Mouse (Mus musculus): ENCODE data around the gene Qrich1.
"Not testable (repeated sequence)": the region's sequence is repeated elsewhere in the genome, so short reads cannot be mapped to it uniquely, and the experiment has no call there.

Gene Qrich1

DNA sequence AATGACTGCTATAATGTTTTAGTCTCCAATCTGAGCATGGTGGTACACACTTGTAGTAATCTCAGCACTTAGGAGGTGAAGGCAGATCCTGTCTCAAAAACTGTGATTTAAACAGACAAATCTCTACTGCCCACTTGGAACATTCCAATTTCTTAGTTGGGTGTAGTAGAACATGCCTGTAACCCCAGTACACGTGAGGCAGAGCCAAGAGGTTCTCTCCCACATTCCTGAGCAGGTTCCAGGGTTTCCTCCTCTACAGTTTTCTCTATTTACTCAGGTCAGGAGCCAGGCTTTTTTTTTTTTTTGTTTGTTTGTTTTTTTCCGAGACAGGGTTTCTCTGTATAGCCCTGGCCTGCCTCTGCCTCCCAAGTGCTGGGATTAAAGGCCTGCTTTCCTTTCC is 83.4 kb downstream of the Qrich1 start:
- no peak for TF ChIP-seq NANOG (IDR thresholded peaks at IDR 0.05; ENCODE audit: borderline replicate concordance, low read length)
- no peak for TF ChIP-seq POU5F1 (IDR thresholded peaks at IDR 0.05; ENCODE audit: borderline replicate concordance, low read length)
- TF ChIP-seq CTCF (conservative IDR thresholded peaks at IDR 0.05; ENCODE audit: low read length), result no peak
- Histone ChIP-seq H3K36me3 (ENCODE audit: insufficient read depth, low read length) (peaks cover 46% of the 10 kb centered on the region), H3K9me3 (ENCODE audit: low read length) (no peaks in the 10 kb centered on the region), H3K4me3 (replicated peaks; ENCODE audit: low read length) (no peak overlapping the region), H3K4me1 (replicated peaks; ENCODE audit: low read depth, low read length) (peaks cover 53% of the 10 kb centered on the region), H3K27me3 (ENCODE audit: insufficient read depth, low read length) (peaks cover 18% of the 10 kb centered on the region)

DNA sequence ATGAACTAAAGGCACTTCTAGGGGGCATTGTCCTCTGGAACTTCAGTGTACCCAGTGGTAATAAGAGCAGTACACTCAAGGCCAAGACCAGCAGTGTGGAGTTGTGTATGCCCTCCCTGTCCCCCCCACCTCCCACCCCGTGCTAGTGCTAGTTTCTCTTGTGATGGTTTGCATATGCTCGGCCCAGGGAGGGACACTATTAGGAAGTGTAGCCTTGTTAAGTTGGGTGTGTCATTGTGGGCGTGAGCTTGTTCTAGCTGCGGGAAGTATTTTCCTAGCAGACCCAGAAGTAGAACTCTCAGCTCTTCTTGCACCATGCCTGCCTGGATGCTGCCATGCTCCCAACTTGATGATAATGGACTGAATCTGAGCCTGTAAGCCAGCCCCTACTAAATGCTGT is 85.4 kb downstream of the Qrich1 start:
- Histone ChIP-seq H3K36me3 (ENCODE audit: insufficient read depth, low read length) (peaks cover 58% of the 10 kb centered on the region), H3K4me1 (replicated peaks; ENCODE audit: low read depth, low read length) (peaks cover 55% of the 10 kb centered on the region), H3K27me3 (ENCODE audit: insufficient read depth, low read length) (peaks cover 7% of the 10 kb centered on the region), H3K4me3 (replicated peaks; ENCODE audit: low read length) (no peak overlapping the region), H3K9me3 (ENCODE audit: low read length) (no peaks in the 10 kb centered on the region)
- TF ChIP-seq POU5F1 (IDR thresholded peaks at IDR 0.05; ENCODE audit: borderline replicate concordance, low read length) (no peak), CTCF (conservative IDR thresholded peaks at IDR 0.05; ENCODE audit: low read length) (no peak), NANOG (IDR thresholded peaks at IDR 0.05; ENCODE audit: borderline replicate concordance, low read length) (no peak)

DNA sequence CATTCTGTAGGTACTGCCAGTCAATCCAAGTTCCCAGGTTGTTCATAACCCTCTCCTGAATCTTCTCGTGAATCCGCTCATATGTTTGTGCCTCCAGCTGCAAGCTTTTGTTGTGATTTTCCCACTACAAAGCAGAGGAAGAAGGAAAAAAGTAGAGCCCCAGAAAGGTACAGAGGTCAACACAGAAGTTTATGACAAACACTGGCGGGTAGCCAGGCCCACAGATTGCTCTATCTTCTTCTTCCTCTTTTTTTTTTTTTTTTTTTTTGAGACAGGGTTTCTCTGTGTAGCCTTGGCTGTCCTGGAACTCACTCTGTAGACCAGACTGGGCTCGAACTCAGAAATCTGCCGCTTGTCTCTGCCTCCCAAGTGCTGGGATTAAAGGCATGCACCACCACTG is 91.3 kb downstream of the Qrich1 start:
- H3K4me3 ChIP-seq (replicated peaks; ENCODE audit: low read length); H3K9me3 ChIP-seq (ENCODE audit: low read length); H3K27me3 ChIP-seq (ENCODE audit: insufficient read depth, low read length): not testable (repeated sequence)
- H3K36me3 ChIP-seq (ENCODE audit: insufficient read depth, low read length), result peaks cover 99% of the 10 kb centered on the region
- peaks cover 31% of the 10 kb centered on the region for H3K4me1 ChIP-seq (replicated peaks; ENCODE audit: low read depth, low read length)

DNA sequence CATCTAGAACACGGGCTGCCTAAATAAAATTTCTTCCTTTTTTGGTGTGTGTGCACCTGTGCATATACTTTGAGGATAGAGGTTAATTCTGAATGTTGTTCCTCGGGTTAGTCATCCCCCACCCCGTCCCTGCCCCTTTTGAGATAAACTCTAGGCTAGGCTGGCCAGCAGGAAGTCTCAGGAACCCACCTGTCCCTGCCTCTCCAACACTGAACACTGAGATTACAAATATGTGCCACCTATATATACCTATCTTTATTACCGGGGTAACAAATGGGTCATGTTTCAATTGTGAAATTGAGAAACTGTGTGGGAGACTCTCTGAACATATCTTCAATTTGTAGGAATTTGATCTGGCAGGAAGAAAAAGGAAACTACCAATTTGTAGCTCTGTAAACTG is 92.3 kb downstream of the Qrich1 start:
- peaks cover 99% of the 10 kb centered on the region for H3K36me3 ChIP-seq (ENCODE audit: insufficient read depth, low read length)
- no peak overlapping the region for H3K4me3 ChIP-seq (replicated peaks; ENCODE audit: low read length)
- no peak for TF ChIP-seq CTCF (conservative IDR thresholded peaks at IDR 0.05; ENCODE audit: low read length)
- TF ChIP-seq NANOG (IDR thresholded peaks at IDR 0.05; ENCODE audit: borderline replicate concordance, low read length), result no peak
- no peak for TF ChIP-seq POU5F1 (IDR thresholded peaks at IDR 0.05; ENCODE audit: borderline replicate concordance, low read length)
- H3K27me3 ChIP-seq (ENCODE audit: insufficient read depth, low read length), result no peaks in the 10 kb centered on the region
- peaks cover 29% of the 10 kb centered on the region for H3K4me1 ChIP-seq (replicated peaks; ENCODE audit: low read depth, low read length)
- H3K9me3 ChIP-seq (ENCODE audit: low read length), result no peaks in the 10 kb centered on the region
